Mouse (Mus musculus): ENCODE data around the gene Kifc1. TPM values are rescaled to one million over a fixed set of nuclear protein-coding genes. Genes with fewer than 3 reads are reported as not detected.
A peak's percentile ranks its signal among the peaks of the same experiment; 100 is the strongest.

Kifc1 gene
- polyA plus RNA-seq, 1 experiment from 2014 or later: 2.6 TPM

GRCm38 (mm10) chr17:33926207-33926932, 35.9 kb upstream of the Kifc1 start:
- WGBS (ENCODE audit: insufficient replicate concordance): 82% methylated on average over 17 of the region's 17 CpGs
- Histone ChIP-seq H3K4me2 (ENCODE audit: low read depth, low read length) (no peak overlapping the region), H3K27me3 (ENCODE audit: insufficient read depth, low read length) (no peaks in the 10 kb centered on the region), H3K4me1 (ENCODE audit: insufficient read depth) (peaks cover 8% of the 10 kb centered on the region), H3K4me3 (ENCODE audit: low read depth, low read length) (no peak overlapping the region), H3K9ac (replicated peaks) (no peak overlapping the region), H3K36me3 (replicated peaks; ENCODE audit: insufficient read depth, low read length) (peaks cover 41% of the 10 kb centered on the region), H3K9me3 (ENCODE audit: low read length) (no peaks in the 10 kb centered on the region), H3K27ac (ENCODE audit: low read depth) (no peak overlapping the region)
- TF ChIP-seq EP300 (IDR thresholded peaks at IDR 0.05; ENCODE audit: low read depth) (no peak), CTCF (IDR thresholded peaks at IDR 0.05; ENCODE audit: low read depth) (peak; percentile 64)
- DNase-seq (peak; percentile 53), ATAC-seq (no peak)

- H3K9ac ChIP-seq (replicated peaks): no peak overlapping the region
- peaks cover 42% of the 10 kb centered on the region for H3K36me3 ChIP-seq (replicated peaks; ENCODE audit: insufficient read depth, low read length)
- DNase-seq (no peak), ATAC-seq (no peak)
- H3K4me1 ChIP-seq (ENCODE audit: insufficient read depth): peaks cover 8% of the 10 kb centered on the region
- no peak overlapping the region for H3K27ac ChIP-seq (ENCODE audit: low read depth)
- TF ChIP-seq EP300 (IDR thresholded peaks at IDR 0.05; ENCODE audit: low read depth) (no peak), CTCF (IDR thresholded peaks at IDR 0.05; ENCODE audit: low read depth) (peak; percentile 44)
- no peaks in the 10 kb centered on the region for H3K9me3 ChIP-seq (ENCODE audit: low read length)
- H3K4me3 ChIP-seq (ENCODE audit: low read depth, low read length): no peak overlapping the region
- H3K27me3 ChIP-seq (ENCODE audit: insufficient read depth, low read length): no peaks in the 10 kb centered on the region
- no peak overlapping the region for H3K4me2 ChIP-seq (ENCODE audit: low read depth, low read length)
- WGBS (ENCODE audit: insufficient replicate concordance): 85% methylated on average over 21 of the region's 21 CpGs
These were observed 35.1 kb upstream of the Kifc1 start for GRCm38 (mm10) chr17:33925406-33926116.

- ATAC-seq: no peak
- no peak overlapping the region for H3K9ac ChIP-seq (replicated peaks)
- H3K4me3 ChIP-seq (ENCODE audit: low read depth, low read length): no peak overlapping the region
- H3K4me1 ChIP-seq (ENCODE audit: insufficient read depth): peaks cover 3% of the 10 kb centered on the region; the same call in 1 of the 2 replicates
- peak; percentile 67 for DNase-seq
- peaks cover 42% of the 10 kb centered on the region for H3K36me3 ChIP-seq (replicated peaks; ENCODE audit: insufficient read depth, low read length)
- H3K9me3 ChIP-seq (ENCODE audit: low read length): no peaks in the 10 kb centered on the region
- TF ChIP-seq CTCF (IDR thresholded peaks at IDR 0.05; ENCODE audit: low read depth) (peak; percentile 80), EP300 (IDR thresholded peaks at IDR 0.05; ENCODE audit: low read depth) (no peak)
- no peak overlapping the region for H3K27ac ChIP-seq (ENCODE audit: low read depth)
- no peak overlapping the region for H3K4me2 ChIP-seq (ENCODE audit: low read depth, low read length)
- 76% methylated on average over 10 of the region's 10 CpGs for WGBS (ENCODE audit: insufficient replicate concordance)
- H3K27me3 ChIP-seq (ENCODE audit: insufficient read depth, low read length): no peaks in the 10 kb centered on the region
These were observed 34.3 kb upstream of the Kifc1 start for GRCm38 (mm10) chr17:33924577-33925283.

GRCm38 (mm10) chr17:33921361-33921760, 30.9 kb upstream of the Kifc1 start:
- no peak for ATAC-seq
- 79% methylated on average over 7 of the region's 7 CpGs for WGBS (ENCODE audit: insufficient replicate concordance)
- Histone ChIP-seq H3K36me3 (replicated peaks; ENCODE audit: insufficient read depth, low read length) (peaks cover 39% of the 10 kb centered on the region), H3K4me3 (ENCODE audit: low read depth, low read length) (no peak overlapping the region), H3K9ac (replicated peaks) (no peak overlapping the region), H3K4me2 (ENCODE audit: low read depth, low read length) (peak overlapping the region; percentile 83), H3K4me1 (ENCODE audit: insufficient read depth) (peaks cover 20% of the 10 kb centered on the region), H3K27me3 (ENCODE audit: insufficient read depth, low read length) (no peaks in the 10 kb centered on the region), H3K9me3 (ENCODE audit: low read length) (no peaks in the 10 kb centered on the region), H3K27ac (ENCODE audit: low read depth) (no peak overlapping the region)
- no peak for DNase-seq
- TF ChIP-seq CTCF (IDR thresholded peaks at IDR 0.05; ENCODE audit: low read depth): no peak
- TF ChIP-seq EP300 (IDR thresholded peaks at IDR 0.05; ENCODE audit: low read depth): no peak

- peak; percentile 20; the same call in 1 of the 2 replicates for ATAC-seq
- peaks cover 31% of the 10 kb centered on the region for H3K36me3 ChIP-seq (replicated peaks; ENCODE audit: insufficient read depth, low read length)
- peak overlapping the region; percentile 84 for H3K4me3 ChIP-seq (ENCODE audit: low read depth, low read length)
- peak overlapping the region; percentile 80 for H3K9ac ChIP-seq (replicated peaks)
- H3K4me1 ChIP-seq (ENCODE audit: insufficient read depth): peaks cover 22% of the 10 kb centered on the region
- peak; percentile 91 for DNase-seq
- no peaks in the 10 kb centered on the region for H3K9me3 ChIP-seq (ENCODE audit: low read length)
- peak overlapping the region; percentile 94 for H3K27ac ChIP-seq (ENCODE audit: low read depth)
- TF ChIP-seq CTCF (IDR thresholded peaks at IDR 0.05; ENCODE audit: low read depth) (peak; percentile 97), EP300 (IDR thresholded peaks at IDR 0.05; ENCODE audit: low read depth) (no peak)
- WGBS (ENCODE audit: insufficient replicate concordance): under 1% methylated on average over 36 of the region's 36 CpGs
- H3K4me2 ChIP-seq (ENCODE audit: low read depth, low read length): peak overlapping the region; percentile 83
- H3K27me3 ChIP-seq (ENCODE audit: insufficient read depth, low read length): no peaks in the 10 kb centered on the region
These were observed 30.0 kb upstream of the Kifc1 start for GRCm38 (mm10) chr17:33920282-33921097.

Data from liver, postnatal 0 days (tissue).